Mouse (Mus musculus) stomach, postnatal 0 days (tissue): Measurements from ENCODE around the gene Gm21903. TPM values are rescaled to one million over a fixed set of nuclear protein-coding genes. Genes with fewer than 3 reads are reported as not detected.
"Not testable (repeated sequence)": the region's sequence is repeated elsewhere in the genome, so short reads cannot be mapped to it uniquely, and the experiment has no call there.

Experiments used
- ATAC-seq: fragments of 200-750 bp; cut with Nextera tagmentation; 2 replicates; pipeline ENCODE4 v1.8.0; 2017; ENCODE audit not compliant: low FRiP score, low TSS enrichment
- DNase-seq: peaks from one replicate; pipeline ENCODE4 v3.0.0-alpha.2; 2016; ENCODE audit warnings: low spot score
- H3K27ac ChIP-seq: fragments of 300-500 bp; sonication (generic); replicated peaks from 2 replicates; pipeline ENCODE4 v1.5.1; 2014; ENCODE audit warnings: mild to moderate bottlenecking, control low read depth
- H3K27me3 ChIP-seq: fragments of 300-500 bp; sonication (generic); 2 replicates; pipeline ENCODE4 v1.6.1; 2014; ENCODE audit warnings: low read length; ENCODE audit not compliant: control insufficient read depth, insufficient read depth
- H3K36me3 ChIP-seq: fragments of 300-500 bp; sonication (generic); 2 replicates; pipeline ENCODE4 v1.6.1; 2014; ENCODE audit warnings: low read length, mixed read lengths; ENCODE audit not compliant: control insufficient read depth, insufficient read depth
- H3K4me1 ChIP-seq: fragments of 300-500 bp; sonication (generic); replicated peaks from 2 replicates; pipeline ENCODE4 v1.6.1; 2014; ENCODE audit warnings: antibody characterized with exemption; ENCODE audit not compliant: control insufficient read depth, insufficient read depth
- H3K4me2 ChIP-seq: fragments of 300-500 bp; sonication (generic); replicated peaks from 2 replicates; pipeline ENCODE4 v1.6.1; 2014; ENCODE audit warnings: low read depth, mild to moderate bottlenecking, control low read depth, moderate library complexity
- H3K4me3 ChIP-seq: fragments of 300-500 bp; sonication (generic); 2 replicates; pipeline ENCODE4 v1.5.1; 2014; ENCODE audit warnings: low read depth, low read length, control low read depth
- H3K9ac ChIP-seq: fragments of 300-500 bp; sonication (generic); 2 replicates; pipeline ENCODE4 v1.6.1; 2014; ENCODE audit warnings: mild to moderate bottlenecking, low read length, control low read depth, mixed read lengths
- H3K9me3 ChIP-seq: fragments of 300-500 bp; sonication (generic); 2 replicates; pipeline ENCODE4 v1.6.1; 2016; ENCODE audit warnings: low read length; ENCODE audit not compliant: control insufficient read depth
- CTCF ChIP-seq: IDR thresholded peaks from 2 replicates; pipeline ENCODE4 v1.5.1; 2016; ENCODE audit warnings: antibody characterized with exemption, low read depth, mild to moderate bottlenecking, moderate library complexity
- EP300 ChIP-seq: optimal IDR thresholded peaks from 2 replicates; pipeline ENCODE3; 2016; ENCODE audit warnings: antibody characterized with exemption
- WGBS: fragments of 180-500 bp; shearing (Covaris S2); extraction: QIAGEN DNeasy Blood & Tissue Kit; methylation state at CpG from one replicate; pipeline ENCODE4 v1.1.7; 2014; 5-methylcytosine and 5-hydroxymethylcytosine counted together
- polyA plus RNA-seq: library from polyadenylated mRNA; unstranded; fragments of >200 nt; fragmentation: Nextera tagmentation; extraction: Ambion mirVana; gene quantifications from 2 replicates; pipeline ENCODE4 v1.2.1, GENCODE M21; 2015

Gene Gm21903
- polyA plus RNA-seq: not detected in 2 replicates

- no peak for TF ChIP-seq EP300
- no peak for TF ChIP-seq CTCF
- H3K9me3 ChIP-seq: no peaks in the 10 kb centered on the region
- ATAC-seq (no peak), DNase-seq (no peak)
- no peak within 1 kb of the TSS for H3K9ac ChIP-seq
- no peak within 1 kb of the TSS for H3K27ac ChIP-seq
- H3K4me3 ChIP-seq: no peak within 1 kb of the TSS
- no peaks in the 10 kb centered on the region for H3K4me1 ChIP-seq
- no peaks in the 10 kb centered on the region for H3K36me3 ChIP-seq
- H3K4me2 ChIP-seq: no peak within 1 kb of the TSS
- no peaks in the 10 kb centered on the region for H3K27me3 ChIP-seq
These were observed at the start of gene Gm21903 for GRCm38 (mm10) chr17:39043241-39043640. Gene Gm21903 (minus strand): TSS chr17:39043341.

DNA sequence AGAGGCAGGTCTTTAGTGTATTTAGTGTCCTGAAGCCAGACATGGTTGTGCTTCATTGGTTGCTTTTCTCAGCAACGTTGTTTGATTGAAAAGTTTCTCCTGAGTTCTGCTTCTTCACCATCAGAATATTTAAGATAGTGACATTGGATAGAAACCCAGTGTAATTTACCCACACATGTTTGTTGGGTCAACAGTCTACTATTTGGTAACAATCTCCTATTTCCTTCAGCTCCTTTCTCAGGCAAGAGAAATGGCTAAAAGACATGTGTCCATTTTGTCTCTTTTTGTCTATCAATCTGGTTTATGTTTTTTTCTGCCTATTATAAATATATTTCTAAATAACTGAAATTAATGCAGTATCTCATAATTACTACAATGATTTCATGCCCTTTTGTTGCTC, 33.8 kb upstream of the Gm21903 start, which contains the start of gene Esp23:
Gene Esp23 (minus strand): TSS at position 101 of the 400 bp plus-strand sequence.
- no peaks in the 10 kb centered on the region for H3K9me3 ChIP-seq
- ATAC-seq (no peak), DNase-seq (no peak)
- WGBS: 25% methylated on average over 1 of the region's 1 CpGs
- no peaks in the 10 kb centered on the region for H3K27me3 ChIP-seq
- H3K4me3 ChIP-seq: no peak within 1 kb of the TSS
- H3K36me3 ChIP-seq: no peaks in the 10 kb centered on the region
- H3K4me1 ChIP-seq: no peaks in the 10 kb centered on the region
- H3K27ac ChIP-seq: no peak within 1 kb of the TSS
- H3K4me2 ChIP-seq: no peak within 1 kb of the TSS
- H3K9ac ChIP-seq: no peak within 1 kb of the TSS
- TF ChIP-seq EP300: no peak
- no peak for TF ChIP-seq CTCF

DNA sequence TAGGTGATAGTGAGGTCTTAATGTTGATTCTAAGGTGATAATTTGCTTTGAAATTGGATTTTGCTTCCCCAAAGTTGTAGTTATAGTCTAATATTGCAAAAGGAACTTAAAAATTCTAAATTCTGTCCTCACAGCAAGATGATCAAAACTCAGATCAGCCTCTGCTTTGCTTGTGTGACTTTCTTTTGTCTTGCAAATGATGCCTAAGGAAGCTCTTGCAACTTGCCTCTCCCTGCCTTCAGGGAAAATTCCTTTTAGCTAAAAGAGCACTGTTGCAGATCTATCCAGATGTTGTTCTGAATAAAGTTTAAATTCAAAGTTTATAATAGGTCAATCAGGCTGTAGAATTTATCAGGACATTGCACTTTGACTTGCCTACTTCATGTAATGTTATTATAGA, 20.5 kb upstream of the Gm21903 start:
- Histone ChIP-seq H3K27ac (no peak overlapping the region), H3K4me1 (no peaks in the 10 kb centered on the region), H3K9ac (no peak overlapping the region), H3K4me2 (no peak overlapping the region), H3K9me3 (no peaks in the 10 kb centered on the region), H3K27me3 (no peaks in the 10 kb centered on the region), H3K36me3 (no peaks in the 10 kb centered on the region), H3K4me3 (no peak overlapping the region)
- DNase-seq (no peak), ATAC-seq (no peak)
- TF ChIP-seq EP300 (no peak), CTCF (no peak)

DNA sequence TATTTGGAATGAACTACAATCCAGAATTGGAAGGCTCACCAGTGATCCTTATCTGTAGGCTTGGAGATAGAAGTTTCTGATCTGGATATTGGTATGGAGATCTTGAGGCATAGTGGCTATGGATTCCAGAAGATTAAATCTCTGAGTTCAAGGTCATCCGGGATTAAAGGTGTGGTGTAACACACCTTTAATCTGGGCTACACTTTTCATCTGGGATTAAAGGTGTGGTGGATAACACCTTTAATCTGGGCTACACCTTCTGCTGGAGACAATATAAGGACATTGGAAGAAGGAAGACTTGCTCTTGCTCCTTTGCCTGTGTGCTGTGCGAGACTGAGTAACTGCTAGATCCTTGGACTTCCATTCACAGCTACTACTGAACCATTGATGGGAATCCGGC, 6.7 kb downstream of the Gm21903 start, which contains the start of gene Esp24:
Gene Esp24 (plus strand): TSS at position 301 of the 400 bp plus-strand sequence.
- WGBS: 79% methylated on average over 3 of the region's 3 CpGs
- H3K9ac ChIP-seq: not testable (repeated sequence)

GRCm38 (mm10) chr17:39017184-39017583, 26.0 kb downstream of the Gm21903 start:
- H3K4me3 ChIP-seq: no peak overlapping the region
- ATAC-seq: no peak
- H3K36me3 ChIP-seq: no peaks in the 10 kb centered on the region
- no peaks in the 10 kb centered on the region for H3K4me1 ChIP-seq
- no peak for TF ChIP-seq CTCF
- TF ChIP-seq EP300: no peak
- H3K9me3 ChIP-seq: no peaks in the 10 kb centered on the region
- H3K27me3 ChIP-seq: no peaks in the 10 kb centered on the region
- H3K9ac ChIP-seq: no peak overlapping the region
- no peak overlapping the region for H3K27ac ChIP-seq
- WGBS: 62% methylated on average over 14 of the region's 14 CpGs
- no peak for DNase-seq
- H3K4me2 ChIP-seq: no peak overlapping the region

More for the DNA sequence above, 6.7 kb downstream of the Gm21903 start, which contains the start of gene Esp24:
- not testable (repeated sequence) for H3K4me1 ChIP-seq, H3K27me3 ChIP-seq, H3K9me3 ChIP-seq, DNase-seq, H3K4me2 ChIP-seq, H3K27ac ChIP-seq, ATAC-seq, H3K4me3 ChIP-seq, H3K36me3 ChIP-seq

GRCm38 (mm10) chr17:39010675-39011638, 32.2 kb downstream of the Gm21903 start:
- DNase-seq (no peak), ATAC-seq (no peak)
- no peak overlapping the region for H3K9ac ChIP-seq
- no peaks in the 10 kb centered on the region for H3K27me3 ChIP-seq
- H3K36me3 ChIP-seq: no peaks in the 10 kb centered on the region
- 42% methylated on average over 30 of the region's 30 CpGs for WGBS
- H3K4me1 ChIP-seq: no peaks in the 10 kb centered on the region
- H3K4me2 ChIP-seq: no peak overlapping the region
- no peaks in the 10 kb centered on the region for H3K9me3 ChIP-seq
- TF ChIP-seq CTCF: no peak
- no peak for TF ChIP-seq EP300
- no peak overlapping the region for H3K27ac ChIP-seq
- H3K4me3 ChIP-seq: no peak overlapping the region
